ENCODE assay signal across 18 mouse cellular contexts in genomic region chr2:94049471-94050176, GRCm38 (mm10). TPM values are rescaled to one million over a fixed set of nuclear protein-coding genes. Genes with fewer than 3 reads are reported as not detected.
DNase-seq lines count a peak whose midpoint lies in the region; ATAC-seq and TF ChIP-seq lines count a peak whose summit lies in the region.
"Had no signal": no experiment of that assay in that cellular context is flagged by ENCODE, and none has a peak within 500 bp of the region (broad histone marks: within the 10 kb centered on the region; RNA-seq: fewer than 3 reads in every experiment).

No protein-coding gene starts in this region.

- ATAC-seq in lung, embryonic 14.5 days (ENCODE audit: insufficient read depth) = no peak
- ATAC-seq in embryonic facial prominence, embryonic 14.5 days (ENCODE audit: low read depth) = peak; percentile 66; the same call in 1 of the 2 replicates
- ATAC-seq in hindbrain, embryonic 14.5 days (ENCODE audit: low FRiP score) = peak; percentile 72; the same call in 1 of the 2 replicates
- peak; percentile 31; the same call in 1 of the 2 replicates for ATAC-seq in neural tube, embryonic 14.5 days (ENCODE audit: low read depth)
- no peak for ATAC-seq in kidney, embryonic 15.5 days (replicated peaks; ENCODE audit: low FRiP score)
- ATAC-seq: activated CD4-positive, CD25-positive, alpha-beta regulatory T cell, adult 4 months; CD4-positive, CD25-positive, alpha-beta regulatory T cell, adult 4 months had no signal

- no peaks in the 10 kb centered on the region for H3K36me3 ChIP-seq in lung, embryonic 14.5 days (ENCODE audit: insufficient read depth)
- H3K36me3 ChIP-seq in embryonic facial prominence, embryonic 14.5 days (ENCODE audit: control insufficient read depth, insufficient read depth, low read length) = peaks cover 6% of the 10 kb centered on the region; the same call in 1 of the 2 replicates
- H3K36me3 ChIP-seq in hindbrain, embryonic 14.5 days (replicated peaks; ENCODE audit: control insufficient read depth, insufficient read depth) = peaks cover 7% of the 10 kb centered on the region; the same call in 1 of the 2 replicates
- no peaks in the 10 kb centered on the region for H3K36me3 ChIP-seq in neural tube, embryonic 14.5 days (ENCODE audit: control insufficient read depth, insufficient read depth, low read length)
- peaks cover 7% of the 10 kb centered on the region; the same call in 1 of the 2 replicates for H3K36me3 ChIP-seq in kidney, embryonic 15.5 days
- H3K36me3 ChIP-seq: heart, embryonic 15.5 days; liver, embryonic 15.5 days had no signal

- TF ChIP-seq POLR2A in lung, adult 2 months (IDR thresholded peaks at IDR 0.05; ENCODE audit: borderline replicate concordance, extremely low read depth, low read depth, low read length) = no peak

- 47% methylated on average over 5 of the region's 5 CpGs for WGBS in lung, embryonic 14.5 days
- WGBS in lung, adult 2 months = 55% methylated on average over 5 of the region's 5 CpGs
- WGBS in embryonic facial prominence, embryonic 14.5 days = 59% methylated on average over 5 of the region's 5 CpGs
- 55% methylated on average over 5 of the region's 5 CpGs for WGBS in hindbrain, embryonic 14.5 days
- 62% methylated on average over 5 of the region's 5 CpGs for WGBS in neural tube, embryonic 14.5 days
- 86% methylated on average over 5 of the region's 5 CpGs for WGBS in kidney, embryonic 15.5 days

- H3K27me3 ChIP-seq in lung, embryonic 14.5 days (ENCODE audit: insufficient read depth, low read length) = no peaks in the 10 kb centered on the region
- no peaks in the 10 kb centered on the region for H3K27me3 ChIP-seq in embryonic facial prominence, embryonic 14.5 days (replicated peaks; ENCODE audit: control insufficient read depth, insufficient read depth, low read length)
- H3K27me3 ChIP-seq in hindbrain, embryonic 14.5 days (ENCODE audit: control insufficient read depth, insufficient read depth, low read length) = no peaks in the 10 kb centered on the region
- H3K27me3 ChIP-seq in neural tube, embryonic 14.5 days (ENCODE audit: control insufficient read depth, insufficient read depth, low read length) = no peaks in the 10 kb centered on the region
- no peaks in the 10 kb centered on the region for H3K27me3 ChIP-seq in kidney, embryonic 15.5 days
- H3K27me3 ChIP-seq: heart, embryonic 15.5 days; liver, embryonic 15.5 days had no signal

- no peak overlapping the region for H3K9ac ChIP-seq in lung, embryonic 14.5 days
- H3K9ac ChIP-seq in embryonic facial prominence, embryonic 14.5 days (ENCODE audit: low read depth, low read length) = no peak overlapping the region
- H3K9ac ChIP-seq in hindbrain, embryonic 14.5 days = 0 out of 2 replicates have a peak overlapping the region, but pooled peaks have one; percentile 34
- no peak overlapping the region for H3K9ac ChIP-seq in neural tube, embryonic 14.5 days (replicated peaks; ENCODE audit: low read depth, low read length)
- H3K9ac ChIP-seq in kidney, embryonic 15.5 days = no peak overlapping the region
- H3K9ac ChIP-seq: heart, embryonic 15.5 days; liver, embryonic 15.5 days had no signal

- H3K4me2 ChIP-seq in lung, embryonic 14.5 days = no peak overlapping the region
- no peak overlapping the region for H3K4me2 ChIP-seq in embryonic facial prominence, embryonic 14.5 days (ENCODE audit: low read depth, low read length)
- H3K4me2 ChIP-seq in hindbrain, embryonic 14.5 days (replicated peaks) = 0 out of 2 replicates have a peak overlapping the region, but pooled peaks have one; percentile 17
- no peak overlapping the region for H3K4me2 ChIP-seq in neural tube, embryonic 14.5 days (ENCODE audit: low read depth, low read length)
- H3K4me2 ChIP-seq in kidney, embryonic 15.5 days = no peak overlapping the region
- H3K4me2 ChIP-seq: heart, embryonic 15.5 days; liver, embryonic 15.5 days had no signal

- H3K9me3 ChIP-seq in lung, embryonic 14.5 days (ENCODE audit: low read depth, low read length) = no peaks in the 10 kb centered on the region
- no peaks in the 10 kb centered on the region for H3K9me3 ChIP-seq in embryonic facial prominence, embryonic 14.5 days (ENCODE audit: control insufficient read depth, low read length)
- H3K9me3 ChIP-seq in hindbrain, embryonic 14.5 days (ENCODE audit: control insufficient read depth, low read length) = no peaks in the 10 kb centered on the region
- H3K9me3 ChIP-seq in neural tube, embryonic 14.5 days (ENCODE audit: control insufficient read depth, low read length) = no peaks in the 10 kb centered on the region
- no peaks in the 10 kb centered on the region for H3K9me3 ChIP-seq in kidney, embryonic 15.5 days (replicated peaks)
- H3K9me3 ChIP-seq: heart, embryonic 15.5 days; liver, embryonic 15.5 days had no signal

- peak; percentile 31 for DNase-seq in lung, embryonic 14.5 days
- no peak for DNase-seq in lung, adult 2 months
- peak; percentile 22 for DNase-seq in embryonic facial prominence, embryonic 14.5 days (ENCODE audit: low spot score)
- peak; percentile 63 for DNase-seq in hindbrain, embryonic 14.5 days (ENCODE audit: low spot score)
- DNase-seq in cerebellum, adult 8-10 months = no peak
- DNase-seq: cerebellum, adult 11 months; kidney, postnatal 36 days; left cerebral cortex, postnatal 4 days had no signal

- H3K4me3 ChIP-seq in lung, embryonic 14.5 days (ENCODE audit: low read depth, low read length) = no peak overlapping the region
- no peak overlapping the region for H3K4me3 ChIP-seq in lung, adult 2 months (replicated peaks; ENCODE audit: extremely low read depth, low read depth, low read length)
- no peak overlapping the region for H3K4me3 ChIP-seq in embryonic facial prominence, embryonic 14.5 days (ENCODE audit: low read depth, low read length)
- no peak overlapping the region for H3K4me3 ChIP-seq in hindbrain, embryonic 14.5 days (replicated peaks; ENCODE audit: low read length)
- no peak overlapping the region for H3K4me3 ChIP-seq in neural tube, embryonic 14.5 days (ENCODE audit: low read depth, low read length)
- no peak overlapping the region for H3K4me3 ChIP-seq in kidney, embryonic 15.5 days (replicated peaks)
- H3K4me3 ChIP-seq: heart, embryonic 15.5 days; liver, embryonic 15.5 days; myocyte had no signal

- no peak overlapping the region for H3K27ac ChIP-seq in lung, embryonic 14.5 days (ENCODE audit: low read depth)
- H3K27ac ChIP-seq in embryonic facial prominence, embryonic 14.5 days (replicated peaks; ENCODE audit: low read depth, low read length) = no peak overlapping the region
- H3K27ac ChIP-seq in hindbrain, embryonic 14.5 days = peak overlapping the region; percentile 79
- no peak overlapping the region for H3K27ac ChIP-seq in neural tube, embryonic 14.5 days (ENCODE audit: low read depth, low read length)
- H3K27ac ChIP-seq in kidney, embryonic 15.5 days = no peak overlapping the region
- H3K27ac ChIP-seq: heart, embryonic 15.5 days; liver, embryonic 15.5 days; macrophage had no signal

- no peak for TF ChIP-seq CTCF in lung, embryonic 14.5 days (IDR thresholded peaks at IDR 0.05; ENCODE audit: low read depth)
- no peak for TF ChIP-seq CTCF in lung, adult 2 months (IDR thresholded peaks at IDR 0.05; ENCODE audit: insufficient read depth, low read length)

- H3K4me1 ChIP-seq in lung, embryonic 14.5 days (ENCODE audit: insufficient read depth) = no peaks in the 10 kb centered on the region
- no peaks in the 10 kb centered on the region for H3K4me1 ChIP-seq in lung, adult 2 months (ENCODE audit: control insufficient read depth, insufficient read depth, low read length)
- no peaks in the 10 kb centered on the region for H3K4me1 ChIP-seq in embryonic facial prominence, embryonic 14.5 days (ENCODE audit: control insufficient read depth, insufficient read depth, low read length)
- peaks cover 33% of the 10 kb centered on the region for H3K4me1 ChIP-seq in hindbrain, embryonic 14.5 days (replicated peaks; ENCODE audit: control insufficient read depth, insufficient read depth, low read length)
- H3K4me1 ChIP-seq in neural tube, embryonic 14.5 days (ENCODE audit: control insufficient read depth, insufficient read depth, low read length) = peaks cover 11% of the 10 kb centered on the region; the same call in 1 of the 2 replicates
- no peaks in the 10 kb centered on the region for H3K4me1 ChIP-seq in kidney, embryonic 15.5 days
- H3K4me1 ChIP-seq: liver, embryonic 15.5 days had no signal

RNA-seq across cellular contexts. Expression of gene Alkbh3, which starts 39.0 kb away (rescaled TPM):
- polyA plus RNA-seq in lung, embryonic 14.5 days (2014; fragmentation: Nextera tagmentation; extraction: Ambion mirVana) = 69.3 and 74.9 TPM in 2 replicates
- 28.2 and 36.6 TPM in 2 replicates for polyA plus RNA-seq in lung, adult 2 months (2012; rRNA removed)
- polyA plus RNA-seq in embryonic facial prominence, embryonic 14.5 days (2014; fragmentation: Nextera tagmentation; extraction: Ambion mirVana) = 53.8 and 69.8 TPM in 2 replicates
- 43.2 and 52.6 TPM in 2 replicates for polyA plus RNA-seq in hindbrain, embryonic 14.5 days (2014; fragmentation: Nextera tagmentation; extraction: Ambion mirVana)
- 51.4 and 57.5 TPM in 2 replicates for polyA plus RNA-seq in neural tube, embryonic 14.5 days (2014; fragmentation: Nextera tagmentation; extraction: Ambion mirVana)
- 59.3 and 69.5 TPM in 2 replicates for polyA plus RNA-seq in kidney, embryonic 15.5 days (2015; fragmentation: Nextera tagmentation; extraction: Ambion mirVana)

RNA-seq across cellular contexts. Expression of gene Gm27027, which starts 53.5 kb away (rescaled TPM):
- polyA plus RNA-seq in lung, embryonic 14.5 days (2014; fragmentation: Nextera tagmentation; extraction: Ambion mirVana) = not detected in 2 replicates
- polyA plus RNA-seq in lung, adult 2 months (2012; rRNA removed) = not detected in 2 replicates
- polyA plus RNA-seq in embryonic facial prominence, embryonic 14.5 days (2014; fragmentation: Nextera tagmentation; extraction: Ambion mirVana) = not detected in 2 replicates
- polyA plus RNA-seq in hindbrain, embryonic 14.5 days (2014; fragmentation: Nextera tagmentation; extraction: Ambion mirVana) = not detected in 2 replicates
- polyA plus RNA-seq in neural tube, embryonic 14.5 days (2014; fragmentation: Nextera tagmentation; extraction: Ambion mirVana) = not detected in 2 replicates
- not detected in 2 replicates for polyA plus RNA-seq in kidney, embryonic 15.5 days (2015; fragmentation: Nextera tagmentation; extraction: Ambion mirVana)
- polyA plus RNA-seq: activated CD4-positive, CD25-positive, alpha-beta regulatory T cell, adult 4 months; CD4-positive, CD25-positive, alpha-beta regulatory T cell, adult 4 months; gonadal fat pad, adult 2 months; heart, embryonic 15.5 days; liver, embryonic 15.5 days; macrophage; myocyte; thymus, postnatal 0 days had no signal

Comparison
In these comparisons a context has a peak if more than half of its experiments do, and no peak if none do; other contexts are left out.
1. DNase-seq: peak in lung, embryonic 14.5 days (single experiment), embryonic facial prominence, embryonic 14.5 days (single experiment) and hindbrain, embryonic 14.5 days (single experiment); none in lung, adult 2 months (single experiment) and cerebellum, adult 8-10 months (single experiment).
2. ATAC-seq: peak in embryonic facial prominence, embryonic 14.5 days (single experiment), hindbrain, embryonic 14.5 days (single experiment) and neural tube, embryonic 14.5 days (single experiment); none in lung, embryonic 14.5 days (single experiment) and kidney, embryonic 15.5 days (single experiment).